Mouse (Mus musculus) left cerebral cortex, postnatal 10 days (tissue): ENCODE measurements around the gene Litaf. TPM values are rescaled to one million over a fixed set of nuclear protein-coding genes. Genes with fewer than 3 reads are reported as not detected.

Source experiments
- microRNA-seq: library from miRNA; unstranded; fragments of <30 nt; microRNA quantifications from one replicate; pipeline ENCODE4 v1.2.0, GENCODE M21; 2022
- total RNA-seq, 2 experiments: library from RNA; stranded (reverse); gene quantifications; 2 replicates each; pipeline ENCODE4 v1.2.3; 2021

The Litaf gene
- total RNA-seq, 2 experiments from 2014 or later = 9.6 to 10.9 TPM

Small RNAs within 50 kb of the gene (microRNA-seq; reads per million reads assigned to microRNA genes)
- gene Gm26268 = not detected

Other genes starting within 250 kb of the Litaf start
- under 1 TPM; 0.19 to 0.51 TPM for gene Rmi2, start 231.1 kb downstream of the Litaf start, total RNA-seq
- 100 to 1,000 TPM; 217 to 219 TPM for gene Snn, start 5.2 kb downstream of the Litaf start, total RNA-seq
- 10 to 100 TPM; 37.1 to 38.7 TPM for gene Txndc11, start 68.5 kb upstream of the Litaf start, total RNA-seq
- gene Zc3h7a, start 110.2 kb upstream of the Litaf start, total RNA-seq = 10 to 100 TPM; 60.9 to 66.2 TPM
- gene Rsl1d1, start 137.2 kb upstream of the Litaf start, total RNA-seq = 10 to 100 TPM; 58.9 to 63.1 TPM
- gene Gspt1, start 188.2 kb upstream of the Litaf start, total RNA-seq = 100 to 1,000 TPM in 1 of 2 experiments, 10 to 100 TPM in 1; 97.8 to 103 TPM
- under 1 TPM; 0.58 to 0.61 TPM for gene Tnfrsf17, start 247.7 kb upstream of the Litaf start, total RNA-seq